Mouse (Mus musculus): ENCODE data around the gene Tmem53.

The Tmem53 gene

GRCm38 (mm10) chr4:117314849-117315500 lies 63.2 kb downstream of the Tmem53 start:
- peak; percentile 81 for DNase-seq (ENCODE audit: low read depth)

GRCm38 (mm10) chr4:117316800-117317199 lies 65.0 kb downstream of the Tmem53 start:
- no peak for DNase-seq (ENCODE audit: low read depth)

DNA sequence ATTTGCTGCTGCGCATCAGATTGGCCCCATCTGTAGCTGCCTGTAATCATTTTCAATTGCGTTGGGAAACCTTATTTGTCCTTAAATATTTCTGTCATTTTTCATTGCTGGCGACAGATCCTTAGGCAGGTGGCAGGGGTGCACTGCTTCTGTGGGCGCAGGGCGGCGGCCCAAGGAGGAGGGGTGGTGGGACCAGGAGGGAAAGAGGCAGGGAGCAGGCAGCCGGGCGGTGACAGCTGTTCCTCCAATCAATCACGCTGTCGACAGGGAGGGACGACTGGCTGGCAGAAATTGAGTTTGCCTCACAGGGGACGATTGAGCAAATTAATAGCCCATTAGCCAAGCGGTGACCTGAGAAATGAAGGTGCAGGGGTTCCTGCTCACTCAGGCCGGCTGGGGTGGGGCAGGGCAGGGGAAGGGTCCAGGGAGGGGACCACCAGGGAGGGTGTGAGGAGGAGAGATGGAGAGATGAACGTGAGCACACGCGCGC lies 66.0 kb downstream of the Tmem53 start:
- DNase-seq (ENCODE audit: low read depth), result no peak

Measured in NIH3T3 (cell line).